Mouse (Mus musculus): ENCODE results near the gene 4930544D05Rik.

Gene 4930544D05Rik

GRCm38 (mm10) chr11:70644564-70645103 lies 29.0 kb downstream of the 4930544D05Rik start:
- no peak for DNase-seq

- no peak for DNase-seq
Observed at GRCm38 (mm10) chr11:70645461-70646258, 30.0 kb downstream of the 4930544D05Rik start.

GRCm38 (mm10) chr11:70646259-70646555 lies 30.6 kb downstream of the 4930544D05Rik start:
- peak; percentile 67 for DNase-seq

- peak; percentile 99 for DNase-seq
Observed at GRCm38 (mm10) chr11:70646691-70647650, 31.3 kb downstream of the 4930544D05Rik start, which contains the start of the genes Rnf167 and Slc25a11. Rnf167 (plus strand) TSS chr11:70647235. Slc25a11 (minus strand) TSS chr11:70647479.

- DNase-seq: peak; percentile 65
Observed at GRCm38 (mm10) chr11:70647716-70648420, 32.2 kb downstream of the 4930544D05Rik start.

GRCm38 (mm10) chr11:70648512-70648911 lies 32.9 kb downstream of the 4930544D05Rik start:
- no peak for DNase-seq

GRCm38 (mm10) chr11:70649185-70649734 lies 33.6 kb downstream of the 4930544D05Rik start:
- no peak for DNase-seq

GRCm38 (mm10) chr11:70650322-70651175 lies 34.9 kb downstream of the 4930544D05Rik start:
- DNase-seq: no peak

- DNase-seq: no peak
Observed at GRCm38 (mm10) chr11:70651391-70651790, 35.7 kb downstream of the 4930544D05Rik start.

- no peak for DNase-seq
Observed at GRCm38 (mm10) chr11:70652029-70652883, 36.6 kb downstream of the 4930544D05Rik start.

- no peak for DNase-seq
Observed at GRCm38 (mm10) chr11:70652884-70653344, 37.3 kb downstream of the 4930544D05Rik start.

GRCm38 (mm10) chr11:70653345-70654197 lies 37.9 kb downstream of the 4930544D05Rik start:
- DNase-seq: peak; percentile 85

GRCm38 (mm10) chr11:70654198-70654922 lies 38.7 kb downstream of the 4930544D05Rik start, which contains the start of gene Pfn1:
Pfn1 (minus strand) TSS chr11:70654644.
- DNase-seq: peak; percentile 92

GRCm38 (mm10) chr11:70654923-70655570 lies 39.4 kb downstream of the 4930544D05Rik start:
- DNase-seq: peak; percentile 93

GRCm38 (mm10) chr11:70655571-70656455 lies 40.2 kb downstream of the 4930544D05Rik start:
- peak; percentile 77 for DNase-seq

- DNase-seq: peak; percentile 76
Observed at GRCm38 (mm10) chr11:70656456-70656927, 40.8 kb downstream of the 4930544D05Rik start.

Data from kidney, postnatal 10 days (tissue).